Mouse (Mus musculus) liver, embryonic 16.5 days (tissue): ENCODE data around the gene 9130023H24Rik. TPM values are rescaled to one million over a fixed set of nuclear protein-coding genes. Genes with fewer than 3 reads are reported as not detected.

ENCODE experiments used
- ATAC-seq: fragments of 200-750 bp; cut with Nextera tagmentation; 2 replicates; pipeline ENCODE4 v1.8.0; 2017; ENCODE audit warnings: low read depth, mild to moderate bottlenecking, moderate number of reproducible peaks, moderate library complexity
- H3K27ac ChIP-seq: fragments of 300-500 bp; sonication (generic); 2 replicates; pipeline ENCODE4 v1.5.1; 2014; ENCODE audit warnings: mild to moderate bottlenecking, low read length
- H3K27me3 ChIP-seq: fragments of 300-500 bp; sonication (generic); 2 replicates; pipeline ENCODE4 v1.6.1; 2014; ENCODE audit warnings: low read depth, low read length, mixed read lengths; ENCODE audit not compliant: control insufficient read depth, insufficient read depth
- H3K36me3 ChIP-seq: fragments of 300-500 bp; sonication (generic); 2 replicates; pipeline ENCODE4 v1.6.1; 2014; ENCODE audit warnings: mild to moderate bottlenecking; ENCODE audit not compliant: control insufficient read depth, insufficient read depth
- H3K4me1 ChIP-seq: fragments of 300-500 bp; sonication (generic); 2 replicates; pipeline ENCODE4 v1.6.1; 2014; ENCODE audit warnings: low read depth, low read length, mixed read lengths; ENCODE audit not compliant: control insufficient read depth
- H3K4me2 ChIP-seq: fragments of 300-500 bp; sonication (generic); 2 replicates; pipeline ENCODE4 v1.6.1; 2014; ENCODE audit warnings: low read depth, low read length, mixed read lengths
- H3K4me3 ChIP-seq: fragments of 300-500 bp; sonication (generic); 2 replicates; pipeline ENCODE4 v1.5.1; 2014; ENCODE audit warnings: low read depth, mild to moderate bottlenecking, low read length
- H3K9ac ChIP-seq: fragments of 300-500 bp; sonication (generic); 2 replicates; pipeline ENCODE4 v1.6.1; 2014; ENCODE audit warnings: low read depth, low read length
- H3K9me3 ChIP-seq: fragments of 300-500 bp; sonication (generic); replicated peaks from 2 replicates; pipeline ENCODE4 v1.6.1; 2016; ENCODE audit warnings: low read length; ENCODE audit not compliant: control insufficient read depth
- WGBS: fragments of 180-500 bp; shearing (Covaris S2); extraction: QIAGEN DNeasy Blood & Tissue Kit; methylation state at CpG from one replicate; pipeline ENCODE4 v1.1.7; 2014; ENCODE audit not compliant: insufficient replicate concordance; 5-methylcytosine and 5-hydroxymethylcytosine counted together
- polyA plus RNA-seq: library from polyadenylated mRNA; unstranded; fragments of >200 nt; fragmentation: Nextera tagmentation; extraction: Ambion mirVana; gene quantifications from 2 replicates; pipeline ENCODE4 v1.2.1, GENCODE M21; 2015

Gene 9130023H24Rik
- polyA plus RNA-seq: 2.4 and 2.6 TPM in 2 replicates

DNA sequence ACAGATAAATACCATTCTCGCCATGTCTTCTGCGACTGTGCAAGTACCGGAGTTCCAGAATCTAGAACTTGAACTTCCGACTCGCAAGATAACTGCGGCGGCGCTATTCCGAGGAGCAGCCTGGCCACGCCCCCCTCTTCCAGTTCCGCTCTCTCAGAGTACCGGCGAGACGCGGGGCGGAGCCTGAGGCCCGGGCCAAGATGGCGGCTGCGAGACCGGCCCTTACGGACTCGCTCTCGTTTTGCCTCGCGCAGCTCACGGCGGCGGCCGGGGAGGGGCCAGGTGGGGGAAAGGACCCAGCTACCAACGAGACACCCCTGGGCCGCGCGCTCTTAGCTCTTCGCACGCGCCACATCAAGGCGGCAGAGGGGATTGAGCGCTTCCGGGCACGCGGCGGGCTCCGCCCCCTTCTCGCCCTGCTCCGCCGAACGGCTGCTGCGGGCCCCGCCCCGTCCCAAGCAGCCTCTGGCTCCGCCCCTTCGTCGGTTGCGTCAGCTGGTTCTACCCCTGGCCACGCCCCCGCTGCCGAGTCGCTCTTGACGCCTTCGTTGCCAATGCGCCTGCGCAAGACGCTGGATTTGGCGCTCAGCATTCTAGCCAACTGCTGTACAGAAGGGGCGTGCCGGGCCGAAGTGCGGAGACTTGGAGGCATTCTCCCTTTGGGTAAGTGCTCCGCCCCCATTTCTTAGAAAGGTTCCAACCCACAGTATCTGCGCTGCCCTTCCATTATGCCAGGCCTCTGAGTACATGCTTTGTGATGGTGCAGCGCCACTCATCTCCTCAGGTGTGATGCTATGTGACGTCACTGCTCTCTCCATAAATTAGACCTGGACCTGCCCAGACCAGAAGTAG lies at the start of gene 9130023H24Rik:
9130023H24Rik (minus strand) TSS at position 105 of the 852 bp plus-strand sequence.
- under 1% methylated on average over 72 of the region's 72 CpGs for WGBS
- Histone ChIP-seq H3K9ac (peak within 1 kb of the TSS; percentile 85), H3K27ac (peak within 1 kb of the TSS; percentile 99), H3K27me3 (no peaks in the 10 kb centered on the region), H3K36me3 (peaks cover 14% of the 10 kb centered on the region), H3K4me3 (peak within 1 kb of the TSS; percentile 89), H3K4me1 (peaks cover 22% of the 10 kb centered on the region), H3K9me3 (no peaks in the 10 kb centered on the region), H3K4me2 (peak within 1 kb of the TSS; percentile 89)
- peak; percentile 87 for ATAC-seq

DNA sequence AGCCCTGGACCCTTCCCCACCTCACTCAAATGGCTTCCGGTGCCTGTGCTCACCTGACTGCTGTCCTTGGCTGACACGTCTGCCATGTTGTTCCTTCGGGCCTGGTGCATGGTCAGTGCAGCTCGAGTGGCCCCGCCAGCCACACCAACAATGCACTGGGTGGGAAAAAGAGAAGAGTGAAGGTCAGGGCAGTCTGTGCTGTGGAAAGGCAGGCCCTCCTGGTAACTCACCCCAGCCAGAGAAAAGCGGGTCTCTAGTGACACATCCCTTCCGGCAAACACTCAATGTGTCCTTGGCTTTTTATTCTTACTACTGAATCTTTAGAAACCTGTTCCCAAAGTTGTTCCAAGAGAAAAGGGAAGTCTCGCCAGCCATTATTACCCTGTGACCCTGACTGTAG lies 47.2 kb upstream of the 9130023H24Rik start:
- Histone ChIP-seq H3K36me3 (peaks cover 27% of the 10 kb centered on the region), H3K9ac (no peak overlapping the region), H3K27ac (peak overlapping the region; percentile 17; the same call in 1 of the 2 replicates)

DNA sequence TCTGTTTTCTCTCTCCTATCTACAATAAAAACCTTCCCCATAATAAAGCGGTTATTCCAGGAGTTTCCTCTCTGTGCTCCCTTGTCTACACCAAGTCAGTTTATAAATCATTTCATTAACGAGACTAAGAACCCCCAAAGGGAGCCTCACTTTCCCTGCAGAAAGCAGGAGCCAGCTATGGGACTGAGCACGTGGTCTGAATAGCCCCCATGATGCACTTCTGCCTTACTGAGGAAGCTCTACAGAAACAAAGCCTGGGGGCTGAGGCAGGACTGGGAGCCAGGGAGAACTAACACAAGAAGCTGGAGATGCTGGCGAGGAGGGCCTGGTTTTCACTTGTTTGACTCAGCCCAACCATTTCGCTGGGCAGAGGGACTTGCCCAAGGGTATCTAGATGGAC lies 46.2 kb upstream of the 9130023H24Rik start:
- no peak for ATAC-seq
- 74% methylated on average over 5 of the region's 5 CpGs for WGBS
- H3K4me2 ChIP-seq: no peak overlapping the region
- peaks cover 30% of the 10 kb centered on the region for H3K36me3 ChIP-seq
- no peak overlapping the region for H3K9ac ChIP-seq
- H3K27ac ChIP-seq: no peak overlapping the region
- H3K27me3 ChIP-seq: no peaks in the 10 kb centered on the region
- H3K9me3 ChIP-seq: no peaks in the 10 kb centered on the region
- H3K4me1 ChIP-seq: peaks cover 35% of the 10 kb centered on the region
- H3K4me3 ChIP-seq: no peak overlapping the region

More for the DNA sequence above, 47.2 kb upstream of the 9130023H24Rik start:
- ATAC-seq: no peak
- no peak overlapping the region for H3K4me2 ChIP-seq
- 86% methylated on average over 8 of the region's 8 CpGs for WGBS
- H3K27me3 ChIP-seq: no peaks in the 10 kb centered on the region
- no peaks in the 10 kb centered on the region for H3K9me3 ChIP-seq
- peaks cover 39% of the 10 kb centered on the region for H3K4me1 ChIP-seq
- H3K4me3 ChIP-seq: no peak overlapping the region

DNA sequence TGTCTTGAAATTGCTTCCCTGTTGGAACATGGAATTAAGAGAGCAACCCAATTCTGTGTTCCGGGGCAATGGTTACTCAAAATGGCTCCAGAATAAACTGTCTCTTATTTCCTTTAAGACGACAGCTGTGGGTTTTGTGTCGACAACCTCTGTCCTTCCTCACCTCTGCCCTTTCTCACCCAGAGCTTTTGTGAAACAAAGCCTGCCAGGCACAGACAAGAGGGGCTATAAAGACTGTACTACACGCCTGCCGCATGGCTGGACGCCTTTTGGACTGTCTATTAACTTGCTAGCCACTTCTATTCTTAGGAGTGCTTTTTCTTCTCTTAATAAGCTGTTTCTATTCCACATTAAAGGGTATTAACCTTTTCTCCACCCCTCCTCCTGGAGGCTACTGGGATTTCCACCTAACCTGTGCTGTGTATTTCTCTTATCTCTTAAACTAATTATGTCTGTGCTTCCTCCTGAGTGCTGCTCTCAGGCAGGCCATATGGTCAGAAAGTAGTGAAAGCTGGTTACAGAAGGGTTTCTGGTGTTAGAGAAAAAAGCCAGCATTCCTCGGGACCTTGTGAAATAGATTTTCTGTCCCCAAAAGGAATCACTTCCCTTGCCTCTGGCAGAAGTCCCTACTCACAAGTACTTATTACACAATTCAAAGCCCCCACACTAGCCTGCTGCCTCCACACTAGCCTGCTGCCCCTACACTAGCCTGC lies 44.9 kb upstream of the 9130023H24Rik start:
- no peak overlapping the region for H3K4me3 ChIP-seq
- peaks cover 24% of the 10 kb centered on the region for H3K4me1 ChIP-seq
- no peak for ATAC-seq
- no peak overlapping the region for H3K9ac ChIP-seq
- H3K27me3 ChIP-seq: no peaks in the 10 kb centered on the region
- no peak overlapping the region for H3K4me2 ChIP-seq
- H3K36me3 ChIP-seq: peaks cover 39% of the 10 kb centered on the region
- peak overlapping the region; percentile 27; the same call in 1 of the 2 replicates for H3K27ac ChIP-seq
- 74% methylated on average over 7 of the region's 7 CpGs for WGBS
- no peaks in the 10 kb centered on the region for H3K9me3 ChIP-seq

DNA sequence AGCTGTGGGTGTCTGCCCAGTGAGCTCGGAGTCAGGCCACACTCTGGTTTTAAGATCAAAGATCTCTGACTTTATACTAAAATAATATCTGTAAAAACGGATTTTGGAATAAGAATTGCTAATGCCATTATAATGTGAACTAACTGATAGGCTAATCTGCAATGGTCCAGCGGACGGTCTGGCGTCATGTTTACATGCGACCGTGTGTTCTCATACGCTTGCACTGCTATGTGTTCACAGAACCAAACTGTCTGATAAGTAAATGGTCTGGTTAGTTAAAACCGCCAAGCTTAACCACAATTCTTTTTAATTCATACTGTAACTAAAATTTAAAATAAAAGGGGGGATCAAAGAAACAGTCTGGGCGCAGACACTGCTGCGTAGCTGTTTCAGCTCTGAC lies 43.9 kb upstream of the 9130023H24Rik start:
- WGBS: 77% methylated on average over 11 of the region's 11 CpGs
- no peaks in the 10 kb centered on the region for H3K27me3 ChIP-seq
- H3K9ac ChIP-seq: no peak overlapping the region
- ATAC-seq: no peak
- H3K4me3 ChIP-seq: no peak overlapping the region
- peaks cover 43% of the 10 kb centered on the region for H3K36me3 ChIP-seq
- H3K4me1 ChIP-seq: peaks cover 15% of the 10 kb centered on the region
- no peak overlapping the region; the same call in 1 of the 2 replicates for H3K27ac ChIP-seq
- H3K9me3 ChIP-seq: no peaks in the 10 kb centered on the region
- no peak overlapping the region for H3K4me2 ChIP-seq

DNA sequence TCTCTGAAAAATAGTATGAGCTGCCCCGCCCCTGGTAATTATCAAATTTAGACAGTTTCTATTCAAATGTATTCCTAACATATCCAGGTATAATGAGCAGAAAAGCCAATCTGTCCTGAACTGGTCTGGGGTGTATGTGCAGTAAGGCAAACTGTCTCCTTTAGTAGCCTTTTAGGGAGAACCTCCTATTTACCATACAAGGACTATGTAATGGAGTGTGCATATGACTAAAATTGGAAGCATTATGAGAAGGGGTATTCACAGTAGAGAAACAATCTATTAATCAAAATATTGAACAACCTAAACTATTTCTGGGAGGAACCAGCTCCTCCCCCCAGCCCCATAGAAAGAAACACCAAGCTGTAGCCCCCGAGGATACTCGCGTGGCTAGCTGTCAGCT lies 41.9 kb upstream of the 9130023H24Rik start:
- H3K36me3 ChIP-seq: peaks cover 58% of the 10 kb centered on the region
- no peak overlapping the region for H3K4me3 ChIP-seq
- 95% methylated on average over 4 of the region's 4 CpGs for WGBS
- peak overlapping the region; percentile 12 for H3K27ac ChIP-seq
- no peaks in the 10 kb centered on the region for H3K27me3 ChIP-seq
- H3K4me2 ChIP-seq: no peak overlapping the region
- H3K9me3 ChIP-seq: no peaks in the 10 kb centered on the region
- peaks cover 15% of the 10 kb centered on the region for H3K4me1 ChIP-seq
- no peak for ATAC-seq
- H3K9ac ChIP-seq: no peak overlapping the region

DNA sequence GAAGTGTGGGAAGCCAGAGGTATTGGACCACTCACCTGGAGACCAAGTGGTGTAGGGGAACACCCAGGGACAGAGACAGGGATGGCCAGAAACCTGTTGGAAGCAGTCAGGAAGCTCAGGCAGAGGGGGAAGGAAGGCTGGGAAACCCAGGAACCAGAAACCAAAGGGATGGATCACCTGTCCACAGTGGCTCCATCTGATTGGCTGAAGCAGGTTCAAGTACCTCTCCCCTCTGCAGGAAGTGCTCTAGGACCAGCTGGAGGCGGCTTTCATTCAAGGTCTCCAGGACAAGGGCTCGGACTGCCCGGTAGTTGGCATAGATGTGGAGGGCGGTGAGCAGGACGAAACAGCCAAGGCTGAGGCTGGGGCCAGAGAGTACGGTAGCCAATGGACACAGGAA lies 38.2 kb upstream of the 9130023H24Rik start:
- H3K27ac ChIP-seq: no peak overlapping the region
- H3K36me3 ChIP-seq: peaks cover 82% of the 10 kb centered on the region
- H3K27me3 ChIP-seq: no peaks in the 10 kb centered on the region
- no peaks in the 10 kb centered on the region for H3K9me3 ChIP-seq
- no peak for ATAC-seq
- no peak overlapping the region for H3K4me3 ChIP-seq
- peaks cover 16% of the 10 kb centered on the region for H3K4me1 ChIP-seq
- no peak overlapping the region for H3K4me2 ChIP-seq
- no peak overlapping the region for H3K9ac ChIP-seq
- 88% methylated on average over 6 of the region's 6 CpGs for WGBS

DNA sequence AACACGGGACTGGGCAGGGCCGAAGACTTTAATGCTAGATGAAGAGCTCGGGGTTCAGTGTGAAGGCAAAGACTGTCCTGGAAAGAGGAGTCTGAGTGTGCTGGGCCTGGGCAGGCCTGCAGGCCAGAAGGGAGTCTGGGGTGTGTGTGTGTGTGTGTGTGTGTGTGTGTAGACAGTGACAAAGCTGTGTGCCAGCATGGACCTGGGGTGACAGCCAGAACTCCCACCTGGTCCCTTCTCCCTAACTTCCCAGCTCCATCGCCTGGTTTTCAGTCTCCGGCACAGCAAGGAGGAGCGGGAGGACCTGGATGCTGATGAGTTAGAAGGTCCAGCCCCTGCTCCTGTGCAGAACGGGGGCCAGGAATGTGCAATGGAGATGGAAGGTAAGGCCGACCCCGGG lies 33.7 kb upstream of the 9130023H24Rik start:
- H3K9ac ChIP-seq: no peak overlapping the region
- no peak overlapping the region for H3K4me2 ChIP-seq
- ATAC-seq: no peak

More for the DNA sequence above, 33.7 kb upstream of the 9130023H24Rik start:
- Histone ChIP-seq H3K27me3 (no peaks in the 10 kb centered on the region), H3K36me3 (peaks cover 48% of the 10 kb centered on the region), H3K27ac (no peak overlapping the region), H3K4me3 (no peak overlapping the region), H3K4me1 (peaks cover 20% of the 10 kb centered on the region), H3K9me3 (no peaks in the 10 kb centered on the region)
- WGBS: 97% methylated on average over 9 of the region's 9 CpGs
